Mouse (Mus musculus) embryonic fibroblast, embryonic 13.5 days (primary cell): ENCODE measurements around the gene Chat.

Experiments used
- CTCF ChIP-seq: IDR thresholded peaks from 2 replicates; pipeline ENCODE4 v1.5.1; 2011; ENCODE audit warnings: mild to moderate bottlenecking, control low read depth, low read length, moderate library complexity, borderline replicate concordance; ENCODE audit not compliant: insufficient read depth
- POLR2A ChIP-seq: IDR thresholded peaks from 2 replicates; pipeline ENCODE4 v1.6.1; 2011; ENCODE audit warnings: low read depth, mild to moderate bottlenecking, control low read depth, low read length, moderate library complexity

- TF ChIP-seq CTCF: no peak
- peak; percentile 97 for TF ChIP-seq POLR2A
Measured at GRCm38 (mm10) chr14:32513336-32514032, 47.7 kb upstream of the Chat start, which contains the start of gene Ercc6.
